Mouse (Mus musculus) kidney, adult 9 months (tissue): ENCODE results near the gene Gm20425.
A peak's percentile ranks its signal among the peaks of the same experiment; 100 is the strongest.
"Not testable (repeated sequence)": the region's sequence is repeated elsewhere in the genome, so short reads cannot be mapped to it uniquely, and the experiment has no call there.

Source experiments
- DNase-seq: peaks from one replicate; pipeline ENCODE4 v3.0.0; 2022

Gene Gm20425

GRCm38 (mm10) chr9:103214281-103214680, 15.8 kb downstream of the Gm20425 start:
- DNase-seq, result no peak

GRCm38 (mm10) chr9:103213631-103214030, 16.5 kb downstream of the Gm20425 start:
- no peak for DNase-seq

GRCm38 (mm10) chr9:103212654-103213420, 17.3 kb downstream of the Gm20425 start:
- no peak for DNase-seq

GRCm38 (mm10) chr9:103208802-103209423, 21.2 kb downstream of the Gm20425 start:
- no peak for DNase-seq

- peak; percentile 64 for DNase-seq
These were observed 22.3 kb downstream of the Gm20425 start for GRCm38 (mm10) chr9:103207846-103208245.

- no peak for DNase-seq
These were observed 24.3 kb downstream of the Gm20425 start for GRCm38 (mm10) chr9:103205786-103206185.

GRCm38 (mm10) chr9:103201561-103202260, 28.4 kb downstream of the Gm20425 start, which contains the start of gene Srprb:
Gene Srprb, minus strand, starts transcription at chr9:103202137.
- peak; percentile 93 for DNase-seq

- no peak for DNase-seq
These were observed 41.7 kb downstream of the Gm20425 start for GRCm38 (mm10) chr9:103188416-103188815.

GRCm38 (mm10) chr9:103186747-103187146, 43.4 kb downstream of the Gm20425 start:
- DNase-seq, result peak; percentile 75

GRCm38 (mm10) chr9:103185946-103186345, 44.2 kb downstream of the Gm20425 start:
- no peak for DNase-seq

- no peak for DNase-seq
These were observed 45.3 kb downstream of the Gm20425 start for GRCm38 (mm10) chr9:103184855-103185254.

GRCm38 (mm10) chr9:103181886-103182285, 48.2 kb downstream of the Gm20425 start:
- DNase-seq, result no peak

- peak; percentile 67 for DNase-seq
These were observed 49.1 kb downstream of the Gm20425 start for GRCm38 (mm10) chr9:103180807-103181565.

- no peak for DNase-seq
These were observed 49.8 kb downstream of the Gm20425 start for GRCm38 (mm10) chr9:103180303-103180702.

GRCm38 (mm10) chr9:103175692-103176091, 54.4 kb downstream of the Gm20425 start:
- no peak for DNase-seq

GRCm38 (mm10) chr9:103174771-103175519, 55.2 kb downstream of the Gm20425 start:
- DNase-seq, result peak; percentile 48

- DNase-seq, result no peak
These were observed 61.3 kb downstream of the Gm20425 start for GRCm38 (mm10) chr9:103168771-103169170.

GRCm38 (mm10) chr9:103168046-103168445, 62.1 kb downstream of the Gm20425 start:
- no peak for DNase-seq

- no peak for DNase-seq
These were observed 66.3 kb downstream of the Gm20425 start for GRCm38 (mm10) chr9:103163806-103164205.

- not testable (repeated sequence) for DNase-seq
These were observed 74.9 kb downstream of the Gm20425 start for GRCm38 (mm10) chr9:103155158-103155557.

GRCm38 (mm10) chr9:103154568-103154967, 75.5 kb downstream of the Gm20425 start:
- no peak for DNase-seq

GRCm38 (mm10) chr9:103153286-103153685, 76.8 kb downstream of the Gm20425 start:
- DNase-seq, result no peak
